Mouse (Mus musculus) CD8-positive naive resting alpha-beta T cell, adult 2 months (primary cell): Measurements from ENCODE around the gene Erf.

ENCODE experiments used
- DNase-seq, 2 experiments: peaks; one replicate each; pipeline ENCODE4 v3.0.0; 2022; ENCODE audit warnings: low read depth in 2 of 2, low spot score in 2 of 2

Erf gene

GRCm38 (mm10) chr7:25250141-25250972 lies at the start of gene Erf:
TSS of gene Erf (minus strand) at chr7:25250761.
- peak; percentile 90 to 91 for DNase-seq

GRCm38 (mm10) chr7:25297454-25298325 lies 47.1 kb upstream of the Erf start, which contains the start of gene Pafah1b3:
TSS of gene Pafah1b3 (minus strand) at chr7:25297986.
- peak in 1 of 2 experiments; percentile 39 for DNase-seq

GRCm38 (mm10) chr7:25296945-25297453 lies 46.4 kb upstream of the Erf start:
- DNase-seq = peak in 1 of 2 experiments; percentile 23

GRCm38 (mm10) chr7:25294960-25295722 lies 44.6 kb upstream of the Erf start:
- no peak for DNase-seq

GRCm38 (mm10) chr7:25294495-25294894 lies 43.9 kb upstream of the Erf start:
- DNase-seq = no peak

GRCm38 (mm10) chr7:25293191-25293739 lies 42.7 kb upstream of the Erf start:
- DNase-seq = no peak

GRCm38 (mm10) chr7:25292107-25292506 lies 41.5 kb upstream of the Erf start:
- no peak for DNase-seq

GRCm38 (mm10) chr7:25290911-25291310 lies 40.4 kb upstream of the Erf start:
- DNase-seq = no peak

- DNase-seq = no peak
These were observed 39.9 kb upstream of the Erf start for GRCm38 (mm10) chr7:25290463-25290862.

GRCm38 (mm10) chr7:25289925-25290324 lies 39.4 kb upstream of the Erf start:
- no peak for DNase-seq

GRCm38 (mm10) chr7:25288721-25289120 lies 38.2 kb upstream of the Erf start:
- no peak for DNase-seq

GRCm38 (mm10) chr7:25288011-25288410 lies 37.5 kb upstream of the Erf start:
- no peak for DNase-seq

GRCm38 (mm10) chr7:25286989-25287388 lies 36.4 kb upstream of the Erf start:
- DNase-seq = no peak

GRCm38 (mm10) chr7:25285511-25286238 lies 35.1 kb upstream of the Erf start:
- no peak for DNase-seq

GRCm38 (mm10) chr7:25284766-25285165 lies 34.2 kb upstream of the Erf start:
- no peak for DNase-seq

- no peak for DNase-seq
These were observed 33.6 kb upstream of the Erf start for GRCm38 (mm10) chr7:25284171-25284570.

- DNase-seq = no peak
These were observed 33.1 kb upstream of the Erf start for GRCm38 (mm10) chr7:25283637-25284036.

GRCm38 (mm10) chr7:25282731-25283211 lies 32.2 kb upstream of the Erf start:
- DNase-seq = peak in 1 of 2 experiments; percentile 29

GRCm38 (mm10) chr7:25281734-25282601 lies 31.4 kb upstream of the Erf start:
- DNase-seq = peak; percentile 95 to 96
